8 mouse cellular contexts compared by ENCODE assay signal in the genomic region with DNA sequence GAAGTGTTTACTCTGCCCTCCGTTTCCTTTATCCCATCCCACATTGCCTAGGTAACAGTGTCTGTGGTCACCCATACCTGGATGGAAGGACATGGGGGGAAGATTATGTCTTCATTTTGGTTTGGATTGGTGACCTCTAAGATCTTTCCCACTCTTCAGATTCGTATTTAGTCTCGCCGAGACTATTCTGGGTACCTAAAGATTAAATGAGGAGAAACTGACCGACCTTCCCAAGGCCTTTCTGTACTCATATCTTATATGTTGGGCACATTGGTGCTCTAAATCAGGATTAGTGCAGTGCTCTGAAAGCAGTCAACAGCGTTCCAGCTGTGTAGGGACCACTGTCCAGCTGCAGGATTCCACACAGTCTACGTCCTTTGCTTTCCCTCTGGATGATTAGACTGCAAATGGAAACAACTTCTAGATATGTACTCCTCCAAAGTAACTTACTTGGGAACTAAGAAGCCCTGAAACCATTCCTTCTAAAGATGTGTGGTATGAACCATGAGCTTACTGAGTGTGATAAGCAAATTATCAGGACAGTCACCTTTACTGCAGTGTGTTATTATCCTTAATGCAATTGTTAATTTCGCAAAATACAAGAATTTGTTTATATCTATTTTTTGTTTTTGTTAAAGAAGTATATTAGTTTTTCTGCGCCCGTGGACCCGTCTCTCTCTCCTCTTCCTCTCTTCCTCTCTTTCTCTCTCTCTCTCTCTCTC. TPM values are rescaled to one million over a fixed set of nuclear protein-coding genes. Genes with fewer than 3 reads are reported as not detected.
DNase-seq lines count a peak whose midpoint lies in the region; ATAC-seq and TF ChIP-seq lines count a peak whose summit lies in the region.

No protein-coding gene starts in this region.

- H3K9me3 ChIP-seq in limb, embryonic 13.5 days = no peaks in the 10 kb centered on the region
- H3K9me3 ChIP-seq in stomach, embryonic 16.5 days (replicated peaks; ENCODE audit: control insufficient read depth, low read length) = no peaks in the 10 kb centered on the region

- H3K4me3 ChIP-seq in thymus, adult 2 months (ENCODE audit: control insufficient read depth, insufficient read depth, low read length) = peak overlapping the region; percentile 62
- H3K4me3 ChIP-seq in limb, embryonic 13.5 days = peak overlapping the region; percentile 75
- peak overlapping the region; percentile 81 for H3K4me3 ChIP-seq in stomach, embryonic 16.5 days (replicated peaks; ENCODE audit: low read length)

- no peaks in the 10 kb centered on the region for H3K36me3 ChIP-seq in thymus, adult 2 months (ENCODE audit: control insufficient read depth, insufficient read depth, low read length)
- no peaks in the 10 kb centered on the region for H3K36me3 ChIP-seq in limb, embryonic 13.5 days
- no peaks in the 10 kb centered on the region for H3K36me3 ChIP-seq in stomach, embryonic 16.5 days (ENCODE audit: control insufficient read depth, insufficient read depth, low read length)

- peaks cover 2% of the 10 kb centered on the region; the same call in 1 of the 2 replicates for H3K4me1 ChIP-seq in thymus, adult 2 months (replicated peaks; ENCODE audit: control insufficient read depth, insufficient read depth, low read length)
- peaks cover 16% of the 10 kb centered on the region for H3K4me1 ChIP-seq in limb, embryonic 13.5 days
- H3K4me1 ChIP-seq in stomach, embryonic 16.5 days (ENCODE audit: control insufficient read depth, insufficient read depth, low read length) = peaks cover 15% of the 10 kb centered on the region

- no peak for TF ChIP-seq CTCF in thymus, adult 2 months (IDR thresholded peaks at IDR 0.05; ENCODE audit: borderline replicate concordance, control insufficient read depth, extremely low read depth, insufficient read depth, low read length, poor library complexity)

- peak; percentile 25 for DNase-seq in cerebellum, adult 11 months
- no peak for DNase-seq in cerebellum, postnatal 14 days
- DNase-seq in thymus, adult 2 months = no peak
- no peak for DNase-seq in thymus, postnatal 14 days
- DNase-seq in MN1 (ENCODE audit: low spot score) = no peak
- DNase-seq in spleen, postnatal 4 days (ENCODE audit: low spot score in 2 of 2) = no peak

- 49% methylated on average over 11 of the region's 11 CpGs for whole genome bisulfite sequencing in thymus, adult 2 months
- WGBS in limb, embryonic 13.5 days = 43% methylated on average over 11 of the region's 11 CpGs
- 36% methylated on average over 11 of the region's 11 CpGs for WGBS in stomach, embryonic 16.5 days

- ATAC-seq in limb, embryonic 13.5 days (ENCODE audit: low FRiP score, low read depth) = no peak; the same call in 1 of the 2 replicates
- ATAC-seq in stomach, embryonic 16.5 days (ENCODE audit: insufficient read depth, low FRiP score) = no peak

- H3K27ac ChIP-seq in thymus, adult 2 months (ENCODE audit: control insufficient read depth, insufficient read depth, low read length) = no peak overlapping the region
- peak overlapping the region; percentile 99; the same call in 1 of the 2 replicates for H3K27ac ChIP-seq in limb, embryonic 13.5 days
- H3K27ac ChIP-seq in stomach, embryonic 16.5 days (ENCODE audit: low read length) = peak overlapping the region; percentile 99

- H3K27me3 ChIP-seq in thymus, adult 2 months (ENCODE audit: control insufficient read depth, insufficient read depth, low read length) = no peaks in the 10 kb centered on the region
- no peaks in the 10 kb centered on the region for H3K27me3 ChIP-seq in limb, embryonic 13.5 days
- H3K27me3 ChIP-seq in stomach, embryonic 16.5 days (ENCODE audit: control insufficient read depth, insufficient read depth, low read length) = no peaks in the 10 kb centered on the region

- TF ChIP-seq POLR2A in thymus, adult 2 months (IDR thresholded peaks at IDR 0.05; ENCODE audit: control insufficient read depth, extremely low read depth, insufficient read depth, low read length, poor library complexity) = no peak

- peak overlapping the region; percentile 68 for H3K4me2 ChIP-seq in limb, embryonic 13.5 days (replicated peaks)
- peak overlapping the region; percentile 80 for H3K4me2 ChIP-seq in stomach, embryonic 16.5 days (ENCODE audit: low read depth, low read length)

- peak overlapping the region; percentile 99 for H3K9ac ChIP-seq in limb, embryonic 13.5 days
- peak overlapping the region; percentile 100 for H3K9ac ChIP-seq in stomach, embryonic 16.5 days (ENCODE audit: low read length)

RNA-seq across cellular contexts. Expression of a gene that starts 0.9 kb away (rescaled TPM):
- polyA plus RNA-seq in thymus, adult 2 months (2012; rRNA removed) = 5.1 and 5.9 TPM in 2 replicates
- polyA plus RNA-seq in limb, embryonic 13.5 days (2015; fragmentation: Nextera tagmentation; extraction: Ambion mirVana) = 6.1 and 6.8 TPM in 2 replicates
- polyA plus RNA-seq in stomach, embryonic 16.5 days (2015; fragmentation: Nextera tagmentation; extraction: Ambion mirVana) = 2.8 and 3.5 TPM in 2 replicates

RNA-seq across cellular contexts. Expression of a gene that starts 13.1 kb away (rescaled TPM):
- not detected in 2 replicates for polyA plus RNA-seq in thymus, adult 2 months (2012; rRNA removed)
- polyA plus RNA-seq in limb, embryonic 13.5 days (2015; fragmentation: Nextera tagmentation; extraction: Ambion mirVana) = not detected in 2 replicates
- 0.08 TPM in 1 of 2 replicates, not detected in the other for polyA plus RNA-seq in stomach, embryonic 16.5 days (2015; fragmentation: Nextera tagmentation; extraction: Ambion mirVana)

RNA-seq across cellular contexts. Expression of a gene that starts 38.9 kb away (rescaled TPM):
- polyA plus RNA-seq in thymus, adult 2 months (2012; rRNA removed) = 4.9 and 6.3 TPM in 2 replicates
- 15.5 and 17.0 TPM in 2 replicates for polyA plus RNA-seq in limb, embryonic 13.5 days (2015; fragmentation: Nextera tagmentation; extraction: Ambion mirVana)
- 22.0 and 22.1 TPM in 2 replicates for polyA plus RNA-seq in stomach, embryonic 16.5 days (2015; fragmentation: Nextera tagmentation; extraction: Ambion mirVana)
